Mouse (Mus musculus): ENCODE data around the gene Susd6.

- no peak for TF ChIP-seq POLR2A (IDR thresholded peaks at IDR 0.05; ENCODE audit: insufficient read depth, low read depth, low read length)
- no peak for TF ChIP-seq CTCF (IDR thresholded peaks at IDR 0.05; ENCODE audit: insufficient read depth, low read depth, low read length)
These were observed 47.3 kb downstream of the Susd6 start for GRCm38 (mm10) chr12:80837614-80838013.

Data from olfactory bulb, adult 2 months (tissue).